Mouse (Mus musculus) erythroblast, embryonic 14.5 days (primary cell): ENCODE measurements around the gene Olfr10. TPM values are rescaled to one million over a fixed set of nuclear protein-coding genes. Genes with fewer than 3 reads are reported as not detected.

Source experiments
- H3K27me3 ChIP-seq: 2 replicates; pipeline ENCODE4 v1.6.1; 2012; ENCODE audit warnings: inconsistent platforms; ENCODE audit not compliant: control insufficient read depth
- H3K36me3 ChIP-seq: 2 replicates; pipeline ENCODE4 v1.6.1; 2012; ENCODE audit warnings: mild to moderate bottlenecking, inconsistent platforms; ENCODE audit not compliant: control insufficient read depth
- H3K4me1 ChIP-seq: 2 replicates; pipeline ENCODE4 v1.6.1; 2012; ENCODE audit warnings: inconsistent platforms; ENCODE audit not compliant: control insufficient read depth
- H3K4me3 ChIP-seq: replicated peaks from 2 replicates; pipeline ENCODE3; 2012; ENCODE audit warnings: moderate library complexity, mild to moderate bottlenecking, inconsistent platforms
- H3K9me3 ChIP-seq: 2 replicates; pipeline ENCODE4 v1.6.1; 2012; ENCODE audit warnings: low read length, inconsistent platforms, mixed read lengths; ENCODE audit not compliant: control insufficient read depth
- GATA1 ChIP-seq: IDR thresholded peaks from 2 replicates; pipeline ENCODE4 v1.6.1; 2012; ENCODE audit warnings: low read length, inconsistent platforms, mixed read lengths
- TAL1 ChIP-seq: IDR thresholded peaks from 3 replicates; pipeline ENCODE4 v1.6.1; 2012; ENCODE audit warnings: low read length, inconsistent platforms, mixed read lengths
- polyA plus RNA-seq: library from polyadenylated mRNA; stranded (reverse); fragments of >175 nt; gene quantifications from 2 replicates; pipeline ENCODE4 v1.2.3, GENCODE M21; 2012

The Olfr10 gene
- polyA plus RNA-seq, result not detected in 2 replicates

- H3K4me3 ChIP-seq, result no peak within 1 kb of the TSS
- H3K36me3 ChIP-seq, result no peaks in the 10 kb centered on the region
- no peaks in the 10 kb centered on the region for H3K27me3 ChIP-seq
- no peaks in the 10 kb centered on the region for H3K4me1 ChIP-seq
- TF ChIP-seq TAL1, result no peak
- no peak for TF ChIP-seq GATA1
- H3K9me3 ChIP-seq, result no peaks in the 10 kb centered on the region
Observed at GRCm38 (mm10) chr11:49304441-49304840, at the start of gene Olfr10. TSS of gene Olfr10 (plus strand) at chr11:49304741.

GRCm38 (mm10) chr11:49259296-49259695, 45.2 kb upstream of the Olfr10 start:
- no peak for TF ChIP-seq GATA1
- TF ChIP-seq TAL1, result no peak
- H3K27me3 ChIP-seq, result no peaks in the 10 kb centered on the region
- H3K36me3 ChIP-seq, result peaks cover 93% of the 10 kb centered on the region
- no peaks in the 10 kb centered on the region for H3K9me3 ChIP-seq
- peaks cover 10% of the 10 kb centered on the region for H3K4me1 ChIP-seq
- H3K4me3 ChIP-seq, result no peak overlapping the region

GRCm38 (mm10) chr11:49259829-49260228, 44.7 kb upstream of the Olfr10 start:
- H3K4me3 ChIP-seq, result no peak overlapping the region
- TF ChIP-seq TAL1 (no peak), GATA1 (no peak)
- peaks cover 6% of the 10 kb centered on the region for H3K4me1 ChIP-seq
- peaks cover 93% of the 10 kb centered on the region for H3K36me3 ChIP-seq
- H3K9me3 ChIP-seq, result no peaks in the 10 kb centered on the region
- no peaks in the 10 kb centered on the region for H3K27me3 ChIP-seq

- no peaks in the 10 kb centered on the region; the same call in 1 of the 2 replicates for H3K4me1 ChIP-seq
- H3K4me3 ChIP-seq, result no peak overlapping the region
- no peaks in the 10 kb centered on the region for H3K27me3 ChIP-seq
- TF ChIP-seq TAL1, result no peak
- no peak for TF ChIP-seq GATA1
- H3K36me3 ChIP-seq, result peaks cover 88% of the 10 kb centered on the region
- H3K9me3 ChIP-seq, result no peaks in the 10 kb centered on the region
Observed at GRCm38 (mm10) chr11:49260598-49261312, 43.8 kb upstream of the Olfr10 start.

GRCm38 (mm10) chr11:49261313-49261855, 43.2 kb upstream of the Olfr10 start:
- Histone ChIP-seq H3K36me3 (peaks cover 84% of the 10 kb centered on the region), H3K9me3 (no peaks in the 10 kb centered on the region), H3K4me3 (no peak overlapping the region), H3K27me3 (no peaks in the 10 kb centered on the region), H3K4me1 (no peaks in the 10 kb centered on the region; the same call in 1 of the 2 replicates)
- no peak for TF ChIP-seq GATA1
- TF ChIP-seq TAL1, result no peak

GRCm38 (mm10) chr11:49262286-49262685, 42.3 kb upstream of the Olfr10 start:
- TF ChIP-seq GATA1, result no peak
- no peak for TF ChIP-seq TAL1
- Histone ChIP-seq H3K36me3 (peaks cover 75% of the 10 kb centered on the region), H3K4me3 (no peak overlapping the region), H3K9me3 (no peaks in the 10 kb centered on the region), H3K4me1 (no peaks in the 10 kb centered on the region; the same call in 1 of the 2 replicates), H3K27me3 (no peaks in the 10 kb centered on the region)

GRCm38 (mm10) chr11:49263149-49263548, 41.4 kb upstream of the Olfr10 start:
- H3K4me1 ChIP-seq, result no peaks in the 10 kb centered on the region; the same call in 1 of the 2 replicates
- no peaks in the 10 kb centered on the region for H3K9me3 ChIP-seq
- TF ChIP-seq GATA1 (no peak), TAL1 (no peak)
- H3K27me3 ChIP-seq, result no peaks in the 10 kb centered on the region
- H3K4me3 ChIP-seq, result no peak overlapping the region
- H3K36me3 ChIP-seq, result peaks cover 70% of the 10 kb centered on the region

GRCm38 (mm10) chr11:49264081-49264480, 40.5 kb upstream of the Olfr10 start:
- H3K9me3 ChIP-seq, result no peaks in the 10 kb centered on the region
- H3K27me3 ChIP-seq, result no peaks in the 10 kb centered on the region
- H3K4me1 ChIP-seq, result no peaks in the 10 kb centered on the region; the same call in 1 of the 2 replicates
- H3K4me3 ChIP-seq, result no peak overlapping the region
- TF ChIP-seq GATA1, result no peak
- TF ChIP-seq TAL1, result no peak
- peaks cover 63% of the 10 kb centered on the region for H3K36me3 ChIP-seq

- TF ChIP-seq GATA1 (no peak), TAL1 (no peak)
- Histone ChIP-seq H3K4me3 (no peak overlapping the region), H3K36me3 (peaks cover 58% of the 10 kb centered on the region), H3K9me3 (no peaks in the 10 kb centered on the region), H3K4me1 (no peaks in the 10 kb centered on the region; the same call in 1 of the 2 replicates), H3K27me3 (no peaks in the 10 kb centered on the region)
Observed at GRCm38 (mm10) chr11:49264622-49265021, 39.9 kb upstream of the Olfr10 start.
